Mouse (Mus musculus) myocyte (in vitro differentiated cells): ENCODE results near the gene Zfp931.

Experiments
- CEBPB ChIP-seq: IDR thresholded peaks from 2 replicates; pipeline ENCODE4 v1.6.1; 2011; ENCODE audit warnings: mild to moderate bottlenecking, moderate library complexity; ENCODE audit not compliant: poor library complexity, insufficient read depth, severe bottlenecking
- MAX ChIP-seq: IDR thresholded peaks from one replicate; pipeline ENCODE4 v1.6.1; 2011; ENCODE audit warnings: low read depth, mild to moderate bottlenecking, control low read depth
- MYOD1 ChIP-seq, 3 experiments: IDR thresholded peaks; one replicate each; pipeline ENCODE4 v1.6.1; 2011; ENCODE audit warnings: control low read depth in 2 of 3, low read depth in 2 of 3, mild to moderate bottlenecking in 2 of 3, moderate library complexity in 1 of 3; ENCODE audit not compliant: insufficient read length in 2 of 3, control insufficient read depth in 1 of 3
- MYOG ChIP-seq, 3 experiments: IDR thresholded peaks; one replicate each; pipeline ENCODE4 v1.6.1; 2011; ENCODE audit warnings: control low read depth in 2 of 3, low read depth in 2 of 3, mild to moderate bottlenecking in 2 of 3; ENCODE audit not compliant: insufficient read length in 2 of 3, control insufficient read depth in 1 of 3, insufficient read depth in 1 of 3
- POLR2A ChIP-seq: IDR thresholded peaks from one replicate; pipeline ENCODE4 v1.6.1; 2011; ENCODE audit warnings: low read depth, mild to moderate bottlenecking, control low read depth, moderate library complexity; ENCODE audit not compliant: insufficient read length
- POLR2AphosphoS2 ChIP-seq: IDR thresholded peaks from one replicate; pipeline ENCODE4 v1.6.1; 2011; ENCODE audit warnings: low read depth, control low read depth; ENCODE audit not compliant: insufficient read length
- REST ChIP-seq: IDR thresholded peaks from one replicate; pipeline ENCODE4 v1.6.1; 2011; ENCODE audit warnings: mild to moderate bottlenecking, control low read depth, moderate library complexity; ENCODE audit not compliant: insufficient read depth, insufficient read length
- TCF12 ChIP-seq: IDR thresholded peaks from one replicate; pipeline ENCODE4 v1.6.1; 2011; ENCODE audit warnings: mild to moderate bottlenecking, control low read depth; ENCODE audit not compliant: poor library complexity, insufficient read depth, severe bottlenecking
- USF1 ChIP-seq: IDR thresholded peaks from one replicate; pipeline ENCODE4 v1.6.1; 2011; ENCODE audit warnings: low read depth, mild to moderate bottlenecking, control low read depth, moderate library complexity

- TF ChIP-seq POLR2A (no peak), MAX (no peak), POLR2AphosphoS2 (no peak), MYOD1 (IDR thresholded peaks at IDR 0.05; ENCODE audit: control insufficient read depth in 1 of 3, insufficient read length in 2 of 3, low read depth in 2 of 3) (no peak), CEBPB (peak; percentile 35; the same call in 1 of the 2 replicates), USF1 (no peak), TCF12 (no peak), REST (no peak), MYOG (IDR thresholded peaks at IDR 0.05; ENCODE audit: control insufficient read depth in 1 of 3, insufficient read depth in 1 of 3, insufficient read length in 2 of 3, low read depth in 2 of 3) (no peak)
Observed at GRCm38 (mm10) chr2:178058195-178058594, 20.1 kb downstream of the Zfp931 start.
